Mouse (Mus musculus): ENCODE measurements around the gene Rexo2. TPM values are rescaled to one million over a fixed set of nuclear protein-coding genes. Genes with fewer than 3 reads are reported as not detected.

The Rexo2 gene
- total RNA-seq, 2 experiments from 2014 or later = 102 to 108 TPM

GRCm38 (mm10) chr9:48421029-48421428 is 59.4 kb downstream of the Rexo2 start:
- no peak for DNase-seq (ENCODE audit: low spot score in 2 of 2)
- intact Hi-C loops (cut with DNase I) = no loop called here

- no peak for DNase-seq (ENCODE audit: low spot score in 2 of 2)
- intact Hi-C loops (cut with DNase I) = no loop called here
Observed at GRCm38 (mm10) chr9:48420437-48420836, 60.0 kb downstream of the Rexo2 start.

GRCm38 (mm10) chr9:48418829-48419228 is 61.6 kb downstream of the Rexo2 start:
- no peak for DNase-seq (ENCODE audit: low spot score in 2 of 2)
- intact Hi-C loops (cut with DNase I) = no loop called here

Small RNA genes within 50 kb of the gene (microRNA-seq; reads per million reads assigned to microRNA genes)
- gene Gm23653 = 0 reads per million in 2 experiments

Other genes starting within 250 kb of the Rexo2 start
- under 1 TPM; 0.13 to 0.33 TPM for gene Nxpe2, start 127.2 kb downstream of the Rexo2 start, total RNA-seq (2021)
- 10 to 100 TPM; 32.1 to 35.9 TPM for gene Rbm7, start 14.7 kb upstream of the Rexo2 start, total RNA-seq (2021)
- 10 to 100 TPM in 1 of 2 experiments, 1 to 10 TPM in 1; 9.0 to 11.4 TPM for gene Gm5617, start 14.8 kb upstream of the Rexo2 start, total RNA-seq (2021)
- gene Nnmt, start 124.5 kb upstream of the Rexo2 start, total RNA-seq (2021) = 1 to 10 TPM; 2.0 to 2.4 TPM

Data from left cerebral cortex, postnatal 14 days (tissue).